Mouse (Mus musculus): ENCODE data around the gene Lrrc8b.

GRCm38 (mm10) chr5:105410521-105411293, 4.9 kb upstream of the Lrrc8b start:
- no peak for TF ChIP-seq POLR2A (IDR thresholded peaks at IDR 0.05; ENCODE audit: control insufficient read depth, extremely low read depth, insufficient read depth, low read length, poor library complexity)
- no peak for TF ChIP-seq CTCF (IDR thresholded peaks at IDR 0.05; ENCODE audit: borderline replicate concordance, control insufficient read depth, extremely low read depth, insufficient read depth, low read length, poor library complexity)
